Mouse (Mus musculus) natural killer cell, adult 2 months (primary cell): ENCODE results near the gene Aph1a.
"Not testable (repeated sequence)": the region's sequence is repeated elsewhere in the genome, so short reads cannot be mapped to it uniquely, and the experiment has no call there.

Source experiments
- DNase-seq, 2 experiments: peaks; one replicate each; pipeline ENCODE4 v3.0.0; 2022; ENCODE audit warnings: low spot score in 2 of 2

Aph1a gene

DNA sequence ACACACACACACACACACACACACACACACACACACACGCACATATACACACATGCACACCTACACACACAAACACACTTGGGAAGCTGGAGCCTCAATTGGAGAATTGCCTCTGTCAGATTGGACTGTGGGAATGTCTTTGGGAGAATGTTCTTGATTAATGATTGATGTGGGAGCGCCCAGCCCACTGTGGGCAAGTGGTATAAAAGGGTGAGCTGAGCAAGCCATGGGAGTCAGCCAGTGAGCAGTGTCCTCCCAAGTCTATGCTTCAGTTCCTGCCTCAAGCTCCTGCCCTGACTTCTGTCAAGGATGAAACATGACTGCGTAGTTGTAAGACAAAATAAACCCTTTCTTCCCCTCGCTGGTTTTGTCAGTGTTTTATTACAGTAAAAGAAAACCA lies 6.2 kb upstream of the Aph1a start:
- no peak for DNase-seq

DNA sequence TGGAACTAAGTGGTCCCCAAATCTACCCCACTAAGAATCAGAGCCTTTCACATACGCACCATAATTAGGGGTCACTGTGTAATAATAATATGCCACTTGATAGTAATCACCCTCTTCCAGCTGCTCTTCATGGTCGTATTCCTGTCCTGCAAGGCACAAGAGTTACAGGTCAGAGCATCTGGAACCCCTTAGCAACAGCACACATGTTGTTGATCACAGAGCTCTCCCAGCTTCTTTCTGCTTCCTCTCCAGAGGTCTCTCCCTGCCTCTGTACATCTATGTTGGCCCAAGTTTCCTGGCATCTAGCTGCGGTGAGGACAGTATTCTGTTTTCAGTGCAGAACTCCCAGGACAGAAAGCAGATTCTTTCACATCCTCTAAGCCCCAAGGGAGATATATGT lies 4.1 kb upstream of the Aph1a start:
- DNase-seq, result no peak

DNA sequence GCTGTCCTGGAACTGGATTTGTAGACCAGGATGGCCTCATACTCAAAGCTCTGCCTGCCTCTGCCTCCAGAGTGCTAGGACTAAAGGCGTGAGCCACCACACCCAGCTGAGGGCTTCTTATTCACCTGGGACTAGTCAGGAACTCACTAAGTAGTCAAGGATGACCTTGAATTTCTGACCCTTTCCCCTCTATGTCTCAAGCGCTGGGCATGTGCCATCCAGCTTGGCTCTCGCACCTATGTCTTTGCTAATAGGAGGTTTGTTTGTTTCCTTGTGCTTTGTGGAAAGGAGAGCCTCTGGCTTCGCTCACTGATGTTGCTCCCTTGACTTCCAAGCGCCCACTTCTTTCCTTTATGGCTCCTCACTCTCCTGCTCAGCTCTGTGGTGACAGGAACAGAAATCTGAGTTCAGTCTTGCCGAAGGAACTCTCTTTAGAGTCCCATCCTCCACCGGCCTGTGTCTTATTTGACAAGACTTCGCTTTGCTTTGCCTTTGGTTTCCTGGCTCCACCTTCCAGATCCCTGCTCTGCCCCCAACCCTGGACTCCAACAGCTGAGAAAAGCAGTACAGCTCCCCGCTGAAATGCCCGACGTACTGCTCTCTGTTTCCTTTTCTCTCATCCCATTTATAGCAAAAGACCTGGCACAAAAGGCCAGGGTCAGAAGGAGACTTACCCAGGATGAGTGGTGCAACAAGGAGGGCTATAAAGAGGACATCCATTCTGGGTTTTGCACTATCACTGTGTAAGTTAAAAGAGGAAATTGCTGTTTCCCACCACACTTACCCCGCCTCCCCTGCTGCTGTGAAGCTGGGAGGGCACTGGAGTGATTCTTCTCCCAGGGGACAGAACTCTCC lies 2.3 kb upstream of the Aph1a start, which contains the start of gene BC028528:
BC028528 (minus strand) TSS at position 795 of the 855 bp plus-strand sequence.
- DNase-seq, result peak in 1 of 2 experiments; percentile 69

DNA sequence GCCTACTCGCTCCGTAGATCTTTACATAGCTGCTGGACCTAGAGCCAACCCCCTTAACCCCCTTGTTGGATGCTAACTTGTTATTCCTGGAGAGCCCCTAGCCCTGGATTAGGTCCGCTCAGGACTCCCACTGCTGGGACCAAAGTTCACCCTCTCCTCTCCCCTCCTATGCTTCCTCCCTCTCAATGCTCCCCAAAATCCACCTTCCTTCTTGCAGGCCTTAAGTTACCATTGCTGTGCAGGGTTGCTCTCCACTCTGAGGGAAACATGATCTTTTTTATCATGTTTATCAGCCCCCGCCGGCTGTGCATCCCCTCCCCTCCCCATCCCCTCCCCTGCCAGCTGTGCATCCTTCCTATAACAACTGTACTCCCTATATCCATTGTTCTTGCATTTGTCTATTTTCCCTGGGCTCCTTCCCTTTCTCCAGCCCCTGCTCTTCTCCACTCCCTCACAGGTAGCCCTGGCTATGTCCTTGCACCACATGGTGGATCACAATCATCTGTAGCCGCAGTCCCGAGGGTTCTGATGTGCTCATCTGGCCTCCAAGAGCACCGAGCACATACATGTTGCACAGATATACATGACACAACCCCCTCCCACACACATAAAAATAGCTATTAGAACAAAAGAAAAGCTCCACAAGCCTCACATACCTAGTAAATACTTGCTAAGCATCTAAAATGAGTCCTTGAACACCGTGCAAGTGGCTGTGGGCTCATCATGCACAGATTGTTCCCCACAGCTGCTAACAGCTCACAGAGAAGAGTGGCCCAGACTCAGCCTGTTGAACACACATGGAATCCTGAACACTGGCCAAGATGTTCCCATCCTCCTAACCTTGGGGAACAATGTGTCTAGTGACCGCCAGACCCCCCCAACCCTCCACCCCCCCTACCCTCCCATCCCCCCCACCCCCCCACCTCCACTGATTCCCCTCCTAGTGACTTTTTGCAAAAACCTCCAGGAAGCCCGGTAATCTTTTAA lies 1.4 kb upstream of the Aph1a start:
- DNase-seq, result no peak

DNA sequence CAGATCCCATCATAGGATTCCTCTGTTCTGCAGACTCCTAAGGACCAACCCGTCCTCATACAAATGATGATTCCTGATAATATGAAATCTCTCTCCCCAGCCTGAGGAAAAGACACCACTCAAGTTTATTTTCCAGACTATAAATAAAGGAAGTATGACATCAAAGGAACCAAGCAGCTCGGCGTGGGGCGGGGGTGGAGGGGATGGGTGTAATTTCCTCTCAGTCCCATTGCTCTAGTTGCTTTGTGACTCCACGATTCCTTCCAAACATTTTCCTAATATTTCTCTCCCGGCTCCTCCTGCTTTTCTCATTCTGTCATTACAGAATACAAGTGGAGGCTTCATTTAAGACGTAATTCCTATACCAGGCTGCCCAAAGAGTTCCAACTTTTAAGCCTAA lies 643 bp upstream of the Aph1a start:
- DNase-seq, result no peak

DNA sequence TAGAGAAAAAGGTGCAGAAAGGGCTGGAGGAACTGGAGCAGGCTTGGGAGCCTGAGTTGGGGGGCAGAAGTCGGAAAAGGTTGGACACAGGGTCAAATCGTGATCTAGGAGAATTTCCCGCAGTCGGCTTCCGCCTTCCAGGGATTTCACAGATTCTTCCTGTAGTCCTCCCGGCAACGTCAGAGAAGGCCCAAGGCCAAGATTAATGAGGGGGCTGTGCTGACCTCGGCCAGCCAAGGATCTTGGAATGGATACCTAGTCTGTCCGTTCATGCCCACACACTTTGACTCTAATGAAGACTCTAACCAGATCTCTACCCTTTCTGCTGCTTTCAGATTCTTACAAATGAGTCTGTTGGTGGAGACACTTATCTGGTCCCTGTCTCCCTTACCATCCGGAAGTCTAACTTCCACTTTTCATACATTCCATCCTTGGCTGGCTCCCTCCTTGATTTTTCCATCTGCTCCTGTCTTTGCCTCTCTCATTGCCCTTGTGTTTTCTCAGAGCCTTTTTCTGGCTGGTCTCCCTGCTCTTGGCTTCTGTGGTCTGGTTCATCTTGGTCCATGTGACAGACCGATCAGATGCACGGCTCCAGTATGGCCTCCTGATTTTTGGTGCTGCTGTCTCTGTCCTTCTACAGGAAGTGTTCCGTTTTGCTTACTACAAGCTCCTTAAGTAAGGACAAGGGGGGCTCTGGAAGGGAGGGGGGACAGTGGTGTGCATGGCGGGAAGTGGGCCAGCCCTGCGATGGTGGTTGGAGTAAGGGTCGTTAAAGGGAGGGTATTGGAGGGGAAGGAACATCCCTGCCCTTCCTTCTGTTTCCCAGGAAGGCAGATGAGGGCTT lies 770 bp downstream of the Aph1a start:
- DNase-seq, result no peak

DNA sequence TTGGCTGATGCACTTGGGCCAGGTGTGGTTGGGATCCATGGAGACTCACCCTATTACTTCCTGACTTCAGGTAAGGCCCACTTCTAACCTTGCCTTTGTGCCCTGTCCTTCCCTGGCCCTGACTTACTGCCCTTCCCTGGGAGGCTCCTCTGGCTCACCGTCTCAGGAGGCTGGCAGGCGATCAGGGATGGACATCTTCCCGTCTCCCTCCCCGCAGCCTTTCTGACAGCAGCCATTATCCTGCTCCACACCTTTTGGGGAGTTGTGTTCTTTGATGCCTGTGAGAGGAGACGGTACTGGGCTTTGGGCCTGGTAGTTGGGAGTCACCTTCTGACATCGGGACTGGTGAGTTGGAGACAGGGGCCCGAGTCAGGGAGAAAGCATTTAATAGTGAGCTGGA lies 1.7 kb downstream of the Aph1a start:
- DNase-seq, result not testable (repeated sequence)

DNA sequence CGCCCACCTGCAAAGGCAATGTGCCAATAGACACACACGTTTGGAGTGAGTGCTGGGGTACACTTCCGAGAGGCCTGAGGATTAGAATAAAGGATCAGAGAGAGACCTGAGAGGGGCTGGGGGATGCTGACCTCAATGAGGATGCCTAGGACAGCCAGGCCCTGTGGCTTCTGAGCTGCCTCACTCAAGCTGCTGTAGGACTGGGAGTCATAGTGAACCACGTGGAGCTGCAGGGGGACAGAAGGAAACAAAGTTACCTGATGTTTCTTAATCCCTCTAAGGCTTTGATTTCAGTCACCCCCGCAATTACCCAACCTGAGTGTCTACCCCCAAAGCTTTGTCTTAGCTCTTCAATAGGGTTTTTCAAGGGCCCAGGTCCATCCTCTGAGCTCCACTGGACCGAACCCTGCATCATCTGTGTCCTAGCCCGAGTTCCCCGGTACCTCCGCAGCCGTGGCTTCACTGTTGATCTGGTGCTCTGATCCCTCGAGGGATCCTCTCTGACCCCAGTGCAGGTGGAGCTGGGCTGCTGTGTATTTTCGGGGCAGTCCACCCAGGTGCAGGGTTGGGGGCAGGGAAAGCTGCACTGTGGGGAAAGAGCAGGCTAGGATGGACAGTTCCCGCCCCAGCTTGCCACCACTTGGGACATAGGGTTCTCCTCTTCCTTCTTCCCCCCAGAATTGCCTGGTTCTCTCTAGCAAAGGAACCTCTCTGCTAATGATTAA lies 6.2 kb downstream of the Aph1a start:
- DNase-seq, result no peak

DNA sequence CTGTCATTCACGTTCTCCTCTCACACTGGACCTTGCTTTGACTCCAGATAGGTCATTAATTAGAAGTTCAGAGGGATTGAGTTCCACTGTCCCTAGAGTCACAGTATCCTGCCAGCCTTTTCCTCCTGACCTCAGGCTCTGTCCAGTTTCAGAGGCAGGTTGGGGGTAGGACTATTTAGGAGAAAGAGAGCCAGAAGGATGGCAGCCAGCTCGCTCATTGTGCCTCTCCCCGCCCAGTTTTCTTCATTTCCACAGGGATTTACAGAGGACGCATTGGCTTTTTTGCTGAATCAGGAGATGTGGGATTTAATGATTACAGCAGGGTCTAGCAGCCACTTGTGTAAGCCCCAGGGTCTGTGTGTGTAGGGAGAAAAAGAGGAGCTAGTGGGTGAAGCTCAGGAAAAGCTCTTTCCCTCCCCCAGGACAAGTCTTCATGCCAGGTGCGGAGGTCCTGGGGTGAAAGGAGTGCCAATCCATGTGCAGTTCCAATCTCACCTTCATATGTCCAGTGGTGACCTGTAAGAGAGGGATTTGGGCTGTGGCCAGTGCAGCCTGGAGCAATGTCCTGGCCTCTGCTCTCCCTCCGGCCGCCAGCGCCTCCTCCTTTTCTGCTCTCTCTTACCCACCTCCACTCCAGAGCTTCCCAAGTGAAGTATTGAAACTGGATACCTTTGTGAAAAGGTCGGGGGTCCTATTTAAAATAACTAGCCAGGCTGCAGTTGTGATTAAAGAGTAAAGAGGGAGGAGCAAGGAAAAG lies 8.0 kb downstream of the Aph1a start:
- DNase-seq, result no peak

DNA sequence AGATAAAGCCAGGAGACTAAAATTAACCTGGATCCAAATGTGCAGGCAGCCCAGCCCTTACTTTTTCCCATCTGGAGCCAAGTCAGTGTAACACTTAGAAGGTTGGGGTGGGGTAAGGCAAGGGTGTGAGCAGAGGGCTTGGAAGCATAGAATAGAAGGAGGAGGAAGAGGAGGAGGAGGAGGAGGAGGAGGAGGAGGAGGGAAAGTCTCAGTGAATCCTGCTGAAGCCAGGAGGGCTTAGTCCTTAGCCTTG lies 8.5 kb downstream of the Aph1a start:
- DNase-seq, result no peak

DNA sequence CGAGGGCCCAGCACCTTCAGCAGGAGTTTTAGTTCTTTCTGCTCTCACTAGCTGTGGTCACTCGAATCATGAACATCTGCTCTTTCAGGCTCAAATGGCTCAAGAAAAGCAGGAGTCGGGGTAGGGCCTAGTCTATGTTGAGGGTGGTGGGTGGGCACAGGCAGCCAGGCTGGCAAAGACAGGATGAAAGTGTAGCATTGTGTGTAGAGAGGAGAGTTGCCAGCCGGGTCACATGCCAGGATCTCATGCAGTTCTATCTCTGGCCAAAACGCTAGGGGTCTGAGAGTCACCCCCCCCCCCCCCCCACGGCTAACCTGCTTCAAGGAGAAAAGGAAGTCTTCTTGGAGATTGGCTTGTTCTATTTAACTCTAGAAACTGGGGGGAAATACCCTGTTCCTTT lies 8.9 kb downstream of the Aph1a start:
- DNase-seq, result no peak

DNA sequence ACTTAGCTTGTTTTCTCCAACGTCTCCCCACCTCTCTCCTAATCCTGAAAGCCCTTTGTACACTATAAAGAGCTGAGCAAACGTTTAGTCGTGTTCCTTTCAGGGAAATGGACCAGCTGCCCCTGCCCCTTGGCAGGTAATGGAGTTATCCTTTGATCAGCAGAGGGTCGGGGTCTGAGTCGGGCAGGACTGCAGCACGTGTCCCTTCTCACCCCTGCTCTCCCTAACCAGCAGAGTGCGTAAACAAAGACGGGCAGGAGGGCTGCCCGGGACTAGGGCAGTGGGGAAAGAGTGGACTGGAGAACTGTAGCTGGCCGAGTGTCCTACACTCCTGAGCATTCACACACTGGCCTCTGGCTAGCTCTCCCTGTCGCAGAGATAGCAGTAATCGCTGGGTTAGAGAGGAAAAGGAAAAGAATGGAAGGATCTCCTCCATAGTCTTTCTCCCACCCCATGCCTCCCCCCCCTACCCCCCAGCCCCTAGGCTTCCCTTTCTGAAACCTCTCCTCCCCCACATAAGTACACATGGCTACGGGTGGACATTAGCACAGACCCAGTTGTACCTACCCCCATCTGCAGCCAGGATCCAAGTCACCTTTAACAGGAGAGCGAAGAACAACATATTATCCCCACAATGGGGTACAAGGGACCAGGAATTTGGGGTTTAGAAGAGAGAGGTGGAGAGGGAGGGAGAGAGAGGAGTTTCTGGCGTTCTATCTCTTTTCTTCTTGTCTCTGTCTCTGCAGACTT lies 10.2 kb downstream of the Aph1a start:
- DNase-seq, result no peak

DNA sequence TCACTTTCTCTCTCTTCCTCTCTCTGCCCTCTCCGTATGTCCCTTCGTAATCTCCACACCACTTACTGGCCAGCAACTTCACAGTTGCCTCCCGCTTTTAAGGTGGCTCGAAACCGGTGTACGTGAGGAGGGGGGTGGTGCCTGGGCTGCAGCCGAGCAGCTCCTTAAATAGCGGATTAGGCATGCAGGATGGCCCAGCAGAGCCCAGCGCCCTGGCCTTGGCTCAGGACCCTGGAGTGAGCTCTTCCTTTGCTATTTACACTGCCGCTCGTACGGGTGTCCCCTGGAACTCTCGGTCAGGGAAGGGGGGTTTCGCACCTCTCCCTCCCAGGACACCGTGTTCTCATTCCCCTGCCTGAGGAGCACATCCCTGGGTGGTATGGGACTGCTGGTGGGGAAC lies 10.8 kb downstream of the Aph1a start, which contains the start of gene Car14:
Car14 (minus strand) TSS at position 124 of the 400 bp plus-strand sequence.
- no peak for DNase-seq

DNA sequence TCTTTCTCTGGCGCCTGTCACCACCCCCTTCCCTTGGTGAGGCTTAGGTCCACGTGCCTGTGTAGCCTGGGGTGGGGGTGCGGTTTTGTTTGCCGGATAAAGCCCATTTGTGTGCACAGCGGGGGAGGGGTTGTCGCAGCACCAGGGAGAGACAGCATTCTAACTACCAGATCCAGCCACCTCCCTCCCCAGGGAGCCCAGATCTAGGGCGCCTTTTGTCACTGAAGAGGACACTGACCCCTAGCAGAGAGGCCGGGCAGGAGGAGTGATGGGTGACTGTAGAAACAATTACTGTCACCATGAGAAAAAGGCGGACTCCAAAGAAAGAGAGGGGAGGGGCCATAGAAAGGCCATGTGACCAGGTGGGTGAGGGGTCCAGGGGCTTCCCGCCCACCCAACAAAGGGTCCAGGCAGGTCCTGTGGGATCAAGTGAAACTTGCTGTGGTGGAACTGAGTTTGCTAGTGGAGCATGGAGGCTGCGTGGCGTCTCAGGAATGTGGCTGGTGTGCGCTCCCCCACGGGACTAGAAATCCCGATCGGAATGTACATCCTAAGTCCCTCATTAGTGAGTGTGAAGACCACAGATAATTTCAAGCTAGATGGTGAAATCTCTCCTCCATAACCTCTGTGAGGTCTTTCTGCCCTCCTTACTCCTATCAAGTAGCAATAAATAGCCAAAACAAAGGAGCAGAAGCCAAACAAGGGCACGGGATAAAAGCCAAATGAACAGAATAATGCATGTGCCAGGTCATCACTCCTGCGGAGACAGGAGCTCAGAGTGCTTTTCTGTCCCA lies 11.6 kb downstream of the Aph1a start:
- DNase-seq, result peak; percentile 14 to 30

DNA sequence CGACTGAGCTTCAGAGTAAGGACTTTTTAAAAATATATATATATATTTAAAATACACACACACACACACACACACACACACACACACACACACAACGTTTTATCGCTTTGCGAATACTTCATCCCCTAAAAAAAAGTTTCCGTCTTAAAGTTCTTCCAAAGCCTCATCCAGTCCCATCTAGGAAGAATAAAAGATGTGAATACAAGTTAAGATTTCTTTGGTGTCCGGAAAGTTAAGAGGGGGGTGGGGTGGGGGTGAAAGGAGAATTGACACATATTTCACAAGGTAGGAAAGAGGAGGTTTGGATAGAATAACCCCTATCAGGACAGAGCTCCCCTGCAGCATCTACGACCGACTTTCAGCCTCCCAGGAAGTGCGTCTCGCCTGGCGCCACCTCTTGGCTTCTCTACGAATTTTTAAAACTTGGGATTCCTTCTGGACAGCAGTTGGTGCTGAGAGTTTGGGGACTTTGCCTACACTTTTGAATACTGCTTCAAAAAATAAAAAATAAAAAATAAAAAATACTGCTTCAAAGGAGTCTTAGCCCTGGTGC lies 12.2 kb downstream of the Aph1a start:
- DNase-seq, result no peak

DNA sequence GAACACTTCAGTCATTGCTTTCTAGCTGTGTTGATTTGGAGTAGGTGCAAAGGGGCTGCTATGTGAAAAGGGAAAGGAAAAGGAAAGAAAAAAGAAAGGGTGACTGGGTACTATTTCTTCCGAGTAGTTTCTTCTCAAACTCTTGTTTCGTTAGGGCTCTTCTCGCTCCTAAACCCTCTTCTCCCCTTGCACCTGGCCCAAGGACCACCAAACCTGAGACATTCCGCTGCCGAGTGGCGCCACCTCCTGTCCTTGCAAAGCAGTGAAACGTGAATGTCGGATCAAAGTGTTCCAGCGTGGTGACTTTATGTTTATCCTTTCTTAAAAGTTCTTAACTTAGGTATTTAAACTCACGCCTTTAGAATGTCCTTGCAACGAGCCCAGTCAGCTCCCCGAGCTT lies 13.1 kb downstream of the Aph1a start:
- peak; percentile 39 to 64 for DNase-seq

DNA sequence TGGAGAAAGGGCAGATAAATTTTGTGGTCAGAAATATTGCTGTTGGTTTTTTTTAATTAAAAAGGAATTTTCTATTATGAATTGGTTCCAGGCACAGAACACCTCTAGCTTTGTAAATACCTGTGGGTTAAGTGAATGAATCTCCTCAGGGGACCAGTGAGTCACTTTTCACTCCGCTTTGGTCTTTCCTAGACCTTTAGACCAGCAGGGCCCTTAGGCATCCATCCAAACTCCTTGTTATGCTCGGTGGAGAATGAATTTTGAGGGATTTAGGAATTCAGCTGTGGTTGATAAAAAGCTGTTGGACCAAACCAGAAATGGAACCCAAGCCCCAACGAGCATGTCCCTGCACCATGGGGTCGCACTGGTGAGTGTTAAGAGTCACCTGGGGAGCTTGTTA lies 13.8 kb downstream of the Aph1a start:
- DNase-seq, result no peak

DNA sequence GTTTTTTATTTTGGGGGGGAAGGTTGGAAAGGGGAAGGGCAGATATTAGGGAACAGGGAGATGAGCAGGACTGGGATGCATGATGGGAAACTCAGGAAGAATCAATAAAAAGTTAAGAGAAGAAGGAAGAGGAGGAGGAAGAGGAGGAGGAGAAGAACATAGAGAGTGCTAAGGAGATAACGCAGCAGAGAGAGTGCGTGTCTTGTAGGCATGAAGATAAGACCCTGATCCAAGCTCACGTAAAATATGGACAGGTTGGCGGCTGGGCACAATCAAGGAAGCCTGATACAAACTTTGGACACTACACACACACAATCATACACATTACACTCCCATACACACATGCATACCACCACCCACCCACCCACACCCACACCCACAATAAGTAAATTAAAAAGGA lies 20.9 kb downstream of the Aph1a start:
- DNase-seq, result no peak

DNA sequence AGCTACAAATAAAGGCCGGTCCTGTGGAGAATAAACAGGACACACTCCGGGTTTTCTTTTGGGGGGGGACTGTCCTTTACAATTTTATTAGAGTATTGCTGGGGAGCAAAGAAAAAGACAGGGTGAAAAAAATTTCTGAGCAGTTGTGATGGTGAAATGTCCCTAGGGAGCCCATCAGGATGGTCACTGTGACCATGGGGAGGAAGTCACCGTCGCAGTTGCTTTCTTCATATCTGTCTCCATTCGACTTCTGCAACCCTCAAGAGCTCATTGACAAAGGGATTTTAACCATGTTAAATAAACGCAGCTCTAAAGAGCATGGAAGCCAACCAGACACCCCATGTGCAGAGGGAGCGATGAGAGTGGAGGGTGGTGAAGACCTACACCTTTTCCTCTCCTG lies 23.0 kb downstream of the Aph1a start:
- no peak for DNase-seq
